Mouse (Mus musculus) left cerebral cortex, postnatal 25 days (tissue): Measurements from ENCODE around the gene Col11a2. TPM values are rescaled to one million over a fixed set of nuclear protein-coding genes. Genes with fewer than 3 reads are reported as not detected.

Source experiments
- DNase-seq, 2 experiments: peaks; one replicate each; pipeline ENCODE4 v3.0.0; 2022; ENCODE audit warnings: low spot score in 2 of 2, mixed read lengths in 1 of 2
- intact Hi-C: fragments of 180-260 bp; cut with DNase I; formaldehyde crosslinking; loops from one replicate; pipeline ENCODE4 v1.15.1; 2025
- total RNA-seq, 2 experiments: library from RNA; stranded (reverse); gene quantifications; 2 replicates each; pipeline ENCODE4 v1.2.3; 2021

Col11a2 gene
- total RNA-seq, 2 experiments from 2014 or later, result 14.1 to 14.6 TPM

DNA sequence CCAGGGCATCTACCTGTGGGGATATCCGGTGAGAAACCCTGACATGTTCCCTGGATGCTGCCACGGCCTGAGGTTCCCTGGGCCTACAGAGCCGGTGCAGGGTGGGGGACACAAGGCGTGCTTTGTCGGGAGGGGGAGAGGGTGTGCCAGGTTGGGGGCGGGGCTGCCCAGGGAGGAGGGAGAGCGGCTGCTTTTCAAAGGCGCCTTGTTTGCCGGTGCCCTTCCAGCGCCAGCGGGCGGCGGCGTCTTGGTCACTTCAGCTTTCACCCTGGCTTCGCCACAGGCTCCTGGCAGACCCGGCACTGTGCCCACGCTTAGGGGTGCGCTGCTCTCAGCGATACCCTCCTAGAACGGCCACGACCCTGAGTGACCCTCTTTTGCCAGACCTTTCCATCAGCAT lies 797 bp upstream of the Col11a2 start:
- DNase-seq, result peak; percentile 57 to 68
- intact Hi-C loops, result no loop called here

DNA sequence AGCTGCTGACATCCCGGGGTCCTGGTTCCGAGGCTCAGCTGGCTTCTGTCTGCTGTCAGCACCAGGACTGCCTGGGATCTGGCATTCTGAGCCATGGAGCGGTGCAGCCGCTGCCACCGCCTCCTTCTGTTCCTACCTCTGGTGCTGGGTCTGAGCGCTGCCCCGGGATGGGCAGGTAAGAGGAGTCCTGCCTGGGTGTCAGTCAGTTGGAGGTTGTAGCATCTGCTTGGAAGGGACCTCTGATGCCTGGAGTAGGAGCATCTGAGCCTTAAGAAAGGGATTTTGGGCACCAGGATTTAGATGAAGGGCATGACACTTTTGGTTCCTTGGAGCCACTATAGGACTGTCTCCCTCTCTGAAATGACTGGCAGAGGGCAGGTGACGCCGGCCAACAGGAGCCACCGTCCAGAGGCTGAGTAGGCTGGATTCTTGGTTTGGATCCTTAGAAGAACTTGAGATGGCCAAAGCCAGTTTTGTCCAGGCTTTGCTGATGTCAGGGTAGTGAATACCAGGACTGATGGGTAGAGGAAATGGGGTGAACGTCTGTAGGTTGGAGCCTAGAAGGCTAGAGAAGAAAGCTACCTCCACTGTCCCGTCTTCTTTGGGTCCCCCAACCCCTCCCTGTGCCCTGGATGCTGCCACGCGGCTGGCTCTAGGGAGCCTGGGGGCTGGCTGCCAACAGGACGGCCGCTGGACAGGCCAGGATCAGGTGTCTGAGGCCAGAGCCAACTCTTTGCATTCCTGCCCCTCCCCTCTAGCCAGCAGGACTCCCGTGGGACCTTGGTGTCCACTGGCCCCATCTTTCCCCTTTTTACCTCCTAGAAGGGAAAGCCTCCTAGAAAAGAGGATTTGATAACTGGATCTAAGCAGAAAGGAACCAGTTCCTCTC lies 569 bp downstream of the Col11a2 start:
- intact Hi-C loops, result no loop called here
- DNase-seq, result no peak

DNA sequence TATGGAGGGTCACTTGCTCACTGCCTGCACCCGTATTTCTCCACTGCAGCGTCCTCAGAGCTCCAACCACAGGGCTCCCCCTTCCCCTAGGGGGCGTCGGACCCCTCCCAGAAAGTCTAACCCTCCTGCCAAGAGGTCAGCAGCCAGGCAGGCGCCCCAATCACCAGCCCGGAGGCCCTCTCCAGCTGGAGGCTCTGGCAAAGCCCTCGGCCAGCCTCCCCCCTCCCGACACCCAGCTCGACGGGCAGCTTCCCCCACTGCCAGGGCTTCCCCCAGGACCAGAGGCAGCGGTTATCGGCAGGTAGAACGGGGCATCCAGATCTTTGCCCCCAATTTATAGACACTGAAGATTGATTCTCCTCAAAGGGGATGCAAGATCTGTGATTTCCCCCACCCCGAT lies 6.7 kb downstream of the Col11a2 start:
- intact Hi-C loops, result no loop called here
- DNase-seq, result no peak

DNA sequence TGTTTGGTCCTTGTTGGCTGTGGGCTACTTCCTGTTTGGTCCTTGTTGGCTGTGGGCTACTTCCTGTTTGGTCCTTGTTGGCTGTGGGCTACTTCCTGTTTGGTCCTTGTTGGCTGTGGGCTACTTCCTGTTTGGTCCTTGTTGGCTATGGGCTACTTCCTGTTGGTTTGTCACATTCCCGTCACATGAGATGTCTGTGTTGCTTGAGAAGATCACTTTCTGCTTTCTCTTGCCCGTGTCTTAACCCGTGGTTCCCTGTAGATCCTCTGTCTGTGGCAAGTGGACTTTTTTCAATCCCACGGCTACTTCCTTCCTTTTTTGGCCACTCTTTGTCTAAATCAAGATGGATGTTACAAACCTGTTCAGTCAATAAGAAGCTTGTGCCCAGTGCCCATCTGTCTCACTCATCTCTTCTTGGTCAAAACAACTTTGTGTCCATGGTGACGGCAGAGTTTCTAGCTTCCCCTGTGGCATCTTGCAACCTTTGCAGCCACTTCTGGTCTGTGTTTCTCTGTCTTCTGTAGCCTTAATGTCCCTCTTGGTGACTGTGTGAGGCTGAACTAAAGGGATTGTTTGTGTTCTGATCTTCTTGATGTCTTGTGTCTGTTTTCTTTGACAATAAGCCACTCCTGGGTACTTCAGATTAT lies 8.3 kb downstream of the Col11a2 start:
- DNase-seq, result no peak
- intact Hi-C loops, result no loop called here

DNA sequence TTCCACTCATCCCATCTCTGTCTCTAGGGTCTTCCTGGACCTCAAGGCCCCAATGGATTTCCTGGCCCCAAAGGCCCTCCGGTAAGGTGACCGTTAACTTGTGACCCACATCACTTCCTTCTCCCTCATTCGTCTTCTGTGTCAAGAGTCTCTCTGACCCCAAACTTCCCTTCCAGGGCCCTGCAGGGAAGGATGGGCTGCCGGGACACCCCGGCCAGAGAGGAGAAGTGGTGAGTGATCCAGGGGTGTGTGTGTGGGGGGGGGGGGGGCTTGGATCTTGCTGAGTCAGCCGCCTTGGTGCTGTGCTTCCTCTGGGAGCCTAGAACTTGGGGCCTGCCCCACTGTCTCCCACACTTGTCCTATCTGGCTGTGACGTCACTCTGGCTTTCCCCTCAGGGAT lies 18.0 kb downstream of the Col11a2 start:
- intact Hi-C loops, result no loop called here
- no peak for DNase-seq

DNA sequence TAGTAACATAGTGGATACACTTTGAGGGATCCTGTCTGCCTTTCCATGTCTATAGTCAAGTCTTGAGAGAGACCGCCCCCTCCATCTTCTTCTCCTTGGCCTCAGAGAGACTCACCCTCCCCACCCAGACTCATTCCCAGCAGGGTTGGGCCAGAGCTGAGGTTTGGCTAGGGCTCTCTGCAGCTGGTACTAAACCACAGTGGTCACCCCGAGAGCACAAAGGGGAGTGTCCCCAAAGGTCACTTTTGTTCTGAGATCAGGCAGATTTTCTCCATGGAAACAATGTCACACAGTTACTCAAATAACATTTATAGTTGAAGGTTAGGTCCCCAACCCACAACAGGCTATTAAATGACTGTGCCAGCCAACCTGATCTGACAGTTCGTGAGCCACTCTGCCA lies 29.6 kb downstream of the Col11a2 start:
- intact Hi-C loops, result no loop called here
- no peak for DNase-seq

DNA sequence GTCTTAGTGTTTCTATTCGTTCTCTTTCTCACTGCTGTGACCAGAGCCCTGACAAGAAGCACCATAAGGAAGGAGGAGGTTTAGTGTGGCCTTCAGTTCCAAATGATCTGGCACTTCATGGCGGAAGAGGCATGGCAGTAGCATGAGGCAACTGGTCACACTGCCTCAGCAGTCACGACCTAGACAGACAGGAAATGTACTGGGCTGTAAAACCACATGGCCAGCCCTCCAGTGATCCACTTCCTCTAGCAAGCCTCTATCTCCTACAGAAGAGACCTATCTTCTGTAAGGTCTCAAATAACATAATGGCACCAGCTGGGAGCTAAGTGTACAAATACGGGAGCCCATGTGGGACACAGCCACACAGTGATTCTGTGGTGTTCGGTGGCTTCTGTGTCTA lies 32.9 kb downstream of the Col11a2 start:
- no peak for DNase-seq
- intact Hi-C loops, result no loop called here

DNA sequence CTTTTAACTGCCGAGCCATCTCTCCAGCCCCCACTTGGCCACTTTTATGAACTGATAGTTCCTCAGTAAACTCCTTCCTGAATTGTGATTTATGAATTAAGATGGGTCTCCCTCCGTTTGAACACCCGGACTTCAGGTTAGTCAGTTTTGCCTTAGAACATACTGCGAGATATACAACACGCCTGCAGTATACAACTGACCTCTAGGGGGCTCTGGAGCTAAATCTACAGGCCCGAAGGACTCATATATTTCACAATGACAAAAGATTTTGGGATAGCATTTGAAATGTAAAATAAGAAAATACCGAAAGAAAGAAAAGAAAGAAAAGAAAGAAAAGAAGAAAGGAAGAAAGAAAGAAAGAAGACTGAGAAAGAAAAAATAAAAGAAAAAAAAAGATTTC lies 36.0 kb downstream of the Col11a2 start:
- intact Hi-C loops, result no loop called here
- peak; percentile 56 to 65 for DNase-seq

DNA sequence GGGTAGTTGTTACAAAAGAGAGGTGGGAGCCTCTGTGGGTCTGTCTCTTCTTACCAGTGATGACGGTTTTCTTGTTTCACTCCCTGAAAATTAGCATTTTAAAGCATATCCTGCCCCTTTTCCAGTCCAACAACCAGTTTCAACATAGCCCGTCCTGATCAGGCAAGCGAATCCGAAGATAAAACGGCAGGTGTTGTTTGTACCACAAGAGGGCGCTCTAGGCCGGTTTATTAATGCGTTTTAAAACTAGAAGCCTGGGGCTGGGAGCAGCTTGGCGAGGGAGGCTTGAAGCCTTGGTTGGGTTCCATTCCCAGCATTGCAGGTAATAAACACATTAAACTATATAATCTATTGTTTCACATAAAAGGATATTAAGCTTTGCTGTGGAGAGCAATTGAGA lies 38.3 kb downstream of the Col11a2 start:
- intact Hi-C loops, result loop anchor here (2.0 kb wide), 1 partner anchor 91 kb away; no protein-coding TSS in a partner anchor
- DNase-seq, result peak; percentile 62 to 66

DNA sequence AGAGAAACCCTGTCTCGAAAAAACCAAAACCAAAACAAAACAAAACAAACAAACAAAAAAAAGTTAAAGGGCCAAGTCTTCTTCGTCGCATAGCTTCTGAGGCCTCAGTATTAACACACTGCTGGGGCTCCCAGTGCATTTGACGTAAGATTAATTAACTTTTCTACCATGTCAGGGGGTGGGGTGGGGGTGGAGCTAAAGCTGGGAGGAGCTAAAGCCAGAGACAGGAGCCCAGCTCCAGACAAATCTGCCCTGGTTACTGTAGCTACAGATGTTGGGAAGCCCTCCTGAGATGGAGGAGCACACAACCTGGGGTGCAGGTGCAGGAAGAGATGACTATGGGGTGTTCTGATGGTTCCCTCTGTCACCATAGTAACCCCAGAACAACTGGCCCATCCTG lies 38.9 kb downstream of the Col11a2 start:
- DNase-seq, result no peak
- intact Hi-C loops, result no loop called here

DNA sequence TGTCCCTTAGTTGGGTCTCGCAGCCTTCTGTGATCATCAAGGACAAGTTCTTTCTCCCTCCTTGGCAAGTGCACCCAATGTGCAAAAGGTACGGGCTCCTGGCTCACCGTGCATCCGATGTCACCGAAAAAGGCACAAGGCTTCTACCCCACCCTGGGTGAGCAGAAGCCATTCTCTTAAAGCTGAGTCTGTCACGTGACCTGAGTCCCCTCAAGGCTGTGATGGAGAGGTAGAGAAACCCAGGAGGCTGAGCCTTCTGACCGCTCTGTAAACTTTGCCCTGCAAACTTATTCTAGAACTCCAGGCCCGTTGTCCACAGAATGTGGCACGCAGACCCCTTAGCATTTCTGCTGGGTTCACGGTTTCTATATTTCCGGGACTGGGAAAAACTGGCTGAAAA lies 39.8 kb downstream of the Col11a2 start:
- intact Hi-C loops, result no loop called here
- DNase-seq, result no peak

DNA sequence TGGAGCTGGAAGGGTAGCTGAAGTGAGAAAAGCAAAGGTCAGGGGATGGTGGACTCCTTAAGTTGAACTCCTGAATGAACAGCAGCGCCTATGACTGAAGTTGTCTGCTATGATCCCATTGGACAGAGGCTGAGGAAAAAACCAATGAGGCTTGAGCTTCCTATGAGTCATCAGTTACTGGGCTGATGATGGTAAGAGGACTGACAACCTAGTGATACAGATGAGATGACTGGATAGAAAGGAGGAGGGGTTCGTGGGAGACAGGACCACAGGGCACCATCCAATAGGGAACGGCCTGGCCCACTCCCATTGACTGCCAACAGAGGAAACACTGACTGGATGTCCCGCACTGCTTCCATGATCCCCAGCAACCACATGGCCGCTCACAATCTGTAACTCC lies 40.4 kb downstream of the Col11a2 start:
- intact Hi-C loops, result loop anchor here (5.0 kb wide), 1 partner anchor 158 kb away; the partner anchor contains the start of gene H2-Ob
- DNase-seq, result peak; percentile 24 to 74

DNA sequence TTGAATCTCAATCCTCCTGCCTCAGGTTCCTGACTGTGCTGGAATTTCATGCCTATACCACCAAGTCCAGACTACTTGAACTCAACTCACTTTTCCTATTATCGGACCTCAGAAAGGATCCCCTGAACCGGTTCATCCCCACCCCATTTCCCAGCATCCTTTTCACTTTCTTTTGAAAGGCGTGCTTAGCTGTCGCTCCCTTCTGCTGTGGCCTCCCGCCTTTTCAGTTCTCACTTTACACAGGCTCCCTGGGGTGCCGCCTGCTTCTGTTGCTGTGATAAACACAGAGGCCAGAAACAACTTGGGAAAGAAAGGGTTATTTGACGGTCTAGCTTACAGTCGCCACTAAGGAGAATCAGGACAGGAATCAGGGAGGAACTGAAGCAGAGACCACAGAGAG lies 43.9 kb downstream of the Col11a2 start:
- intact Hi-C loops, result loop anchor here (5.0 kb wide), 1 partner anchor 154 kb away; the partner anchor contains the start of gene H2-Ob
- DNase-seq, result no peak

DNA sequence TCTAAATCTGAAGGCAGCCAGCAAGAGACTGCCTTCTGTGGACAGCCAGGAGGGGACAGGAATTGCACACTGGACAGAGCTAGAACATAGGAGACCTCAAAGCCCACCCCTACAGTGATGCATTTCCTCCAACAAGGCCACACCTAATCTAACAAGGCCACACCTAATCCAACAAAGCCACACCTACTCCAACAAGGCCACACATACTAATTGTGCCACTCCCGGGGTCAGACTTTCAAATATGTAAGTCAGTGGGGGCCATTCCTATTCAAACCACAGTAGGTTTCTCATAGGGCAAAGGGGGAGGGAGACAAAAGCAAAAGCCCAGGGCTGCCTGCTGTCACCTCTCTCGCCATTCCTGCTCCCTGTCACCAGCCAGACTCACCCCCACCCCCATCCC lies 48.1 kb downstream of the Col11a2 start:
- no peak for DNase-seq
- intact Hi-C loops, result no loop called here

DNA sequence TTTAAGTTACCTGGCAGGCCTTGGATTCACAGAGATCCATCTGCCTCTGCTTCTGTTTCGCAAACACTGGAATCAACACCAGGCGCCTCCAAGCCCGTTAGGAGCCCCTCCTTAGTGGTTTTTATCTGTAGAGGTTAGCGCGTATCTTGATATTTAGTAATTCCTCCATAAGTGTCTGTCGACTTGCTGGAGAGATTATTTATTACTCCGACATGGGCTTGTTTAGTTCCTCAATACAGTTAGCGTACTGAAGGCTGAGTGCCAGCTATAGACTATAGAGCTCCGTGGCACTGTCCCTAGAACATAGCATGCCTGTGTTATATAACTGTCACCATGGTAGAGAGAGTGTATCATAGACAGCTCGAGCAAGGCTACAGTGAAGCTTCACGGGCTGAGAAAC lies 48.9 kb downstream of the Col11a2 start:
- DNase-seq, result peak; percentile 17 to 20
- intact Hi-C loops, result no loop called here

DNA sequence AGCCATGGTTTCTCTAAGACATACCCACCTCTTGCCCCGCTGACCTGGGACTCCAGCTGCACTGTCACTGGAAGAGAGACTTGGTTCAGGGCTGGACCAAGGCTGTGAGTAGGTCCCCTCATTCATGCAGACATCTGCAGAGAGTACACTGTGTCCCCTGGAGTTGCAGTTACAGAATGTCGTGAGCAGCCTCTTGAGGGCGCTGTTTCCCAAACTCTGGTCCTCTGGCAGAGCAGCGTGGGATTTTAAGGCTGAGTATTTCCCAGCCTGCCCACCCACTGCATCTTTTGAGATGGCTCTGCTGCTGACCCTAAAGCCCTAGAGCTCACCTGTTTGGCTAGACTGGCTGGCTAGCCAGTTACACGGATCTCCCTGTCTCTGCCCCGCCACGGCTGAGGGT lies 51.7 kb downstream of the Col11a2 start:
- DNase-seq, result no peak

DNA sequence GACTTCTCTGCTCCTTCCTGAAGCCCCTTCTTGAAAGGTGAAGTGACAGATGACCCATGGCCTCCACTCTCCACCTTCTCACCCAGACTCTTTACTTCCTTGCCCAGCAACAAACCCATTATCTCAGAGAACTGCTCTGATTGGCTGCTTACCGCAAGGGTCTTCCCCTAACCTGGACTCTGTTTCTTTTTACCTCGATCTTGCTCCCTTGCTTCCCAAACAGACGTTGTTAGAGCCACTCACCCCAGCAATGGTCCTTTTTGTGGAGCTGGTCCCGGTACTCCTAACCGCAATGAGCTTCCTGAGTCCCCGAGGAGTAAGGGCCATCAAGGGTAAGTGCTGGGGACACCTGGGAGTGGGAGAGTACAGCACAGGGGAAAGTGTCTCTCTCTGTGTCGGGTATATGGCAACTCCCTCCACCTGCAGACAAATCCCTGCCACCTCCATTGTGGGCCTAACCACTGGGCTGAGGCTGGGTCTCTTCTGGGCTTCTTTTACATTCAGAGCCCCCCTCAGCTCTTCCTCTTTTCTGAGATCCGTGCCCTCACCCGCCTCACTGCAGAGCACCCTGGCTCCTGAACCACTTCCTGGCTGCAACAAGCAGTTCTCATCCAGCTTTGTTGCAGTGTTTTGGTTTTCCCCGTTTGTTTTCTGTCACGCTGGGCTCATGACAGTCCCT lies 53.1 kb downstream of the Col11a2 start, which contains the start of gene H2-Oa:
Gene H2-Oa, plus strand, starts transcription at position 144 of the 679 bp plus-strand sequence.
- no peak for DNase-seq
- intact Hi-C loops, result no loop called here

More for the DNA sequence above, 51.7 kb downstream of the Col11a2 start:
- intact Hi-C loops, result no loop called here

DNA sequence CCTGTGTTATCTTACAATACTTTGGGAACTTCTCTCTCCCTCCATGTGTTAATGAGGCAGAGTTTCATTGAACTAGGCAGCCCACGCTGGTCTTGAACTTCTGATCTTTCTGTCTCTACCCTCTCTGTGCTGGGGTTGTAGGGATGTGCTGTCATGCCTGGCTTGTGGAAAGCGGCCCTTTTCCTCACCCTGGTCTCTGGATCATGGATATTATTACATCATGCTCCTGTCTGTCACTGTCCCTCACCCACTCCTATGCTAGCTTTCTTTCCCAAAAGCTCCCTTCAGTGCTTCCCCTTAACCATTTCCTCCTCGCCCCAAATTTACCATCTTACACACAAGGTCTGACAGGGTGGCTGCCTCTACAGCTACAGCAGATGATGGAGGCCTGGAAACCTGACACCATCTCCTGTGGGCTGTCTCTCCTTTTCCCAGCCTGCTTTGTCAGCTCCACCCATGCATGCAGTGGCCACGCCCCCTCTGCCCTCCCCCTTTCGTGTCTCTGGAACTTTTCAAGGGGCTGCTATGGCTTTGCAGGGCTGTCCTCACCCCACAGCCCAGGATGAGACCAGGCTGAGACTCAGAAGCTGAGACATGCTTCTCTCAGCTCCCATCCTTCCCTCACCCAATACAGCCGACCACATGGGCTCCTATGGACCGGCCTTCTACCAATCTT lies 54.1 kb downstream of the Col11a2 start:
- DNase-seq, result no peak
- intact Hi-C loops, result no loop called here

DNA sequence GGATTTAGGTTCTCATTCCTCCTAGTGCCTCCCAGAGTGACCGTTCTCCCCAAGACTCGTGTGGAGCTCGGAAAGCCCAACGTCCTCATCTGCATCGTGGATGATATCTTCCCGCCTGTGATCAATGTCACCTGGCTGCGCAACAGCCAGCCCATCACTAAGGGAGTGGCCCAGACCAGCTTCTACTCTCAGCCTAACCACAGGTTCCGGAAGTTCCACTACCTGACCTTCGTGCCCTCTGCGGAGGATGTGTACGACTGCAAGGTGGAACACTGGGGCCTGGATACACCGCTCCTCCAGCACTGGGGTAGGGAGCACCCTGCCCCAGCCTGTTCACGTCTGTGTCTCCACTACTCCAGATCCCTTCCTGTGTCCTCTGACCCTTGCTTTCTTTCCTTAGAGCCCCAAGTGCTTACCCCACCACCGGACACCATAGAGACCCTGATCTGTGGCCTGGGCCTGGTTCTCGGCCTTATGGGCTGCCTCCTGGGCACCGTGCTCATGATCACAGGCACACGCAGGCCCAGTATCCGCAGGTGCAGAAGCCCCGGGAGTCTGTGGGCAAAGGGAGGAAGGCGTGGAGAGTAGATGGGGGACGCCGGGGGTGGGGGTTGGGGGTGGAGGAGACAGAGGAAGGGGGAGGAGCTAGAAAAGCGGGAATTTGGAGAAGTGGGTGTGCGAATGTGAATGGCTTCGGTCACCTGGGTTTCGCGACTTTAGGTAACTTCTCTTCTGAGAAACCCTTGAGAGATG lies 55.2 kb downstream of the Col11a2 start:
- DNase-seq, result no peak
- intact Hi-C loops, result no loop called here
